Mouse (Mus musculus): ENCODE measurements at regions not wholly inside any gene's neighbourhood (a gene's known extent, or its start where the extent isn't known, plus 50 kb on each side); places are given as distances from the start of the nearest gene placed in this dataset.

DNA sequence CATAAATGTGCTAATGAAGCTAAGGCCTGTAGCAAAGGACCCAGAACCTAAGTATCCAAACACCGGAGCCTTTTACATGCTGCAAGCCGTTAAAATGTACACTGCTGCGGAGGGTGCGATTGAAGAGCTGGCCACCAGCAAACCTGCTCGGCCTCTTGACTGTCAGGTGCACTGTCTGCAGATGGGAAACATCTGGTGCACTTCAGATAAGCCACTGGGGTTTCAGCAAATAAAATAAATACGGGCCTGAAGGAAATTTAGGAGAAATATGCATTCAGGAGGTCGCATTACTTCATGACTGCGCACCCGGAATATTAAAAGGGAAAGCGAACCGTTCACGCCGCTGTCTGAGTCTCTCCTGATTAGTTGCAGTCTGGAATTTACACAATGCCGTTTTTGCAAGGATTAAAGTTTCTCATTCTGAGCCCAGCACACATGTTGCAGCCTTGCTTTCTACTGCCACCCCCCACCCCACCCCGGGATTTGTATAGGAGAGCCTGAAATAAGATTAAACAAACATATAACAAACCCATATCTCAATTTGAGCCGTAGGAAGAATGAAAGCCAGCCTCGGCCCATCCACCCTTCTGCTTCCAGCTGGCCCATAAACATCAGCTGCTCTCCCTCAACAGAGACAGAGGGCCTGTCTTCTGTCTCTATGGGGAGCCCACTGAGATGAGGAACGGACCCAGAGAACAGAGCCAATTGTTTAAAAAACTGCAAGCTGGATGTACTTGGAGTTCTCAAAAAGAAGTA, 103.5 kb upstream of the Cd180 start:
- no peak for DNase-seq (ENCODE audit: low spot score)

DNA sequence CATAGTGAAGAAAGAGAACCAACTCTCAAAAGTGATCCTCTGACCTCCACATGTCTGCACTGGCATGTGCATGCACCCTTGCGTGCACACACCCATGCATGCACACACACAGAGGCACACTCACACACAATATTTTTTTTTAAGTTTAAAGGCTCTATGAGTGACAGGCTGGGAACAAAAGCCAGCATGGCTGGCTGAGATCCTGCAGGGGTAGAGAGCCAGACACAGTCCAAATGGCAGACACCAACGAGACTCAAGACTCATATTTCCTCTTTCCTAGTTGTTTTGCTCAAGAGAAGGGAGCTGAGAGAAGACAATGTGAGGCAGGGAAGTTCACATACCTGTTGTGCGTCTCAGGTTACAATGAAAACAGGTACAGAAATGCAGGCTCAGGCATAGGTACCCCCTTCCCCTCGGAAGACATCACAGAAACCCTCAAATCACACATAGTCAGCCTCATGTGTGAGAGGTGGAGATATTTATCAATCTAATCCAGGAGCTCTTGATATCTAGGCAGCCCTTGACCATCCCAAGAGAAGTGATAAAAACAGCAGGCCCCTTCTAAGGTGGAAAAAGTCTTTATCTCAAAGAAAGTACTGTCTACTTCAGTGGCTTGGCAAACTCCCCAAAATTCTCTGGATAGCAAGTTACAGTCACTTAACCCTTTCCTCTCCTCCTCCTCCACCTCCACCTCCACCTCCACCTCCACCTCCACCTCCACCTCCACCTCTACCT, 101.4 kb upstream of the Cd180 start:
- DNase-seq (ENCODE audit: low spot score): no peak

DNA sequence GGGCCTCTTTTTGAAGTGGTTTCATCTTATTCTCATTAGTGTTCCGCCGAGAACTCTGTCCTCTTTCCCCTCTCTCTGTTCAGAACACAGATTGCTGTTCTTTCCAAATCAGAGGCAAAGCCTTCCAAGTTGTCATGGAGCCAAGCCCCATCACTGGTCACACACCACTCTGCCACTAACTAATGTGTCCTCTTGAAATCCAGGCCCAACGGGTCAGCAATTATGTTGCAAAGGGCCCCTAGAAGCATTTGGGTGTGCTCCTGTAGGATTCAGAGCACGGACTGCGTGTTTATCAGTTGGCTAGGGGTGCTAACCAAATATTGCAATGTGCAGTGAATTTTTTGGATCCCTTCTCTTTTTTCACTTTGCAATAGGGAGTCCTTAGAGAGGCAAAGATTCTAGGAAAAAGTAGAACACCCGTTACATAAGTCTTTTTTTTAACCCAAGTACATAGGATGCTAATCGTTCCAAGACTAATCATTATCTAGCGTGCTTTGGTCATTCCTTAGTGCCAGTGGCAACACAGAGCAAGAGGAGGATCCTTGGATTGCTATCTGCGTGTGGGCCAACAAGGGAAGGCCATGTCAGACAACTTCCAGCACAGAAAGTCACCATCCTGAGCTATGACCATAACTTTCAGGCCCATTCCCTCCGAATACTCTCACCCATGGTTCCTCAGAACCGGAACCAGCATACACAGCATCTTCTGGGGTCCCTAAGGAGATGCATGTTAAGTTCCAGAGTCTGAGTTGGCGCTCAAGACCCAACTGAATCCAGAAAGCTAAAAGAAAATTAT, 99.8 kb upstream of the Cd180 start:
- peak; percentile 41 for DNase-seq (ENCODE audit: low spot score)

DNA sequence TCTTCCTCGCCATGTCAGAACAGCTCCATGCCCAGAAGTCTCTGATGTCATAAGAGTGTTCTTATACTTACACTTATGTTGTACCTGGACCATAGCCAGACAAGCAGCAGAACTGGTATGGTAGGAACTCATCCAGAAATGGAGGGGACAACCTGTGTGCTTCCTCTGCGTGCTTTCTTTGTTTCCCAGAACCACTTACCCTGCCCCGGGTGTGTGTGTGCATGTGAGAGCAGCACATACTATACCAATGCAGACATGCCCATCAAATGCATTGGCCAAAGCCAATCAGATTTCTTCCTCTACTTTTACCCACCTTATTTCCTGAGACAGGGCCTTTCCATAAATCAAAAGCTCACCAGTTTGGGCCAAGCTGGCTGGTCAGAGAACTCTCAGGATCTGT, 99.2 kb upstream of the Cd180 start:
- no peak for DNase-seq (ENCODE audit: low spot score)

DNA sequence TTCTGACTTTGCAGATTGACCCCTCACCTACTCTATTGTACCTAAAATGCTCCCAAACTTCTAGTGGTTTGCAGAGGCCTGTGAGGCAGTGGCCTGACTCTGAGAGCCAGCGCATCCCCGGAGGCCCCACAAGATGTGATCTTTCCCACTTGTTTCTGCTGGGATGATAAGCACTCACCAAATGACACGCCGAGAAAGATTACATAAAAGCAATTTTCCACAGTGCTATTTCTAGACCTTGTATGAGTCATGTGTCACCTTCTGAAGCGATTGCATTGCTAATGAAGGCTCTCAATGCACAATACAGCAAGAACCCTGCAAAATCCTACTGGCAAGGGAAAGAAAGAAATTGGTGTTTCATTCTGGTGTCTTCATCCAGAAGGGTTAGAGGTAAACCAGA, 97.8 kb upstream of the Cd180 start:
- DNase-seq (ENCODE audit: low spot score): no peak

DNA sequence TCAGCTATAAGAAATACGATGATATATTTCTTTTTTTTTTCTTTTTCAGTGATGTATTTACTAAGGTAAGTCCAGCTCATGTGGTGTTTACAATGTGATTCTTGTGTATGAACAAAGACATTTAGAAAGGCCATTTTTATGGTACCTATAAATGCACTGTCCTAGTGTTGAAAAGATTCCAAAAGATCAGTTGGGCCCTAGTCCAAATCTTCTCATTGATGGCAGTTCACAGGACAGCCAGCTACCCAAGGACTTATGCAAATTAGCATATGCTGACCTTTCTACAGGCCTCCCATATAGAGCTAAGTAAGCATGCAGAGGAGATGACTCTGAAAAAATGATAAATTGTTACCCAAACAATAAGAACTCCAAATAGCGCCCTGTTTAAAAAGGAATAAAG, 97.3 kb upstream of the Cd180 start:
- no peak for DNase-seq (ENCODE audit: low spot score)

DNA sequence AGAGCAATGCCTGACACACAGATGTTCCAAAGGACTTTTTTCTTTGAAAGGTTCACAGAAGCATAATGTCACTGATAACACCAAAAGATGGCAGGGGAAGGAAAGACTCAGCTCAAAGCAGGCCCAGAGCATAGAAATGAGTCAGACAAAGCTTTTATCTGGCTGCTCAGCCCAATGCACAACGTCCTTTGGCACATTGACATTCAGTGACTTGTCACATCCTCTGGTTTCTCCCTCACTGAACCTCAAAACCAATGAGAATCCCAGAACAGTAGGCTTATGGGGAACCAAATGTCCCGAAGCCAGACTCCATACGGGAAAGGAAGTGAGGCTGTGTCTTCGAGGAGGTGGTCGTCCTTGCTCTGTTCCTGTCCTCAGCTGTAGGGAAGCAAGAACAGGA, 95.2 kb upstream of the Cd180 start:
- no peak for DNase-seq (ENCODE audit: low spot score)

DNA sequence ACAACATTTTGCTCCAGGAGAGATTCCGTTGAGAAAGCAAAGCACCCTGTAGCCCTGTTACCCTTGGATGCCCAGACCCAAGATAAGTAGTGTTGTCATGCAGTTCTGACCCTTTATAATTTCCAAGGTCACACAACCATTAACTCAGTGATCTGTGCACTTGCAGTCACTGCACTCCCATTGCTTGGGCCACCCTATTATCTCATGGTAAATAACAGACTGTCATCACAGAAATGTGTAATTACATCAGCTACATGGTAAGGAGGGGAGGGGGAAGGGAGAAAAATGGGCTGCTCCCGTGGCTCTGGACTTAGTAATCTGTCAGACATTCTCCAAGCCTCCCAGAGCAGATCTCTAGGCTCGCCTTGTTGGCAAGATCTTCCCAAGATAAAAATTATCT, 93.8 kb upstream of the Cd180 start:
- DNase-seq (ENCODE audit: low spot score): no peak

DNA sequence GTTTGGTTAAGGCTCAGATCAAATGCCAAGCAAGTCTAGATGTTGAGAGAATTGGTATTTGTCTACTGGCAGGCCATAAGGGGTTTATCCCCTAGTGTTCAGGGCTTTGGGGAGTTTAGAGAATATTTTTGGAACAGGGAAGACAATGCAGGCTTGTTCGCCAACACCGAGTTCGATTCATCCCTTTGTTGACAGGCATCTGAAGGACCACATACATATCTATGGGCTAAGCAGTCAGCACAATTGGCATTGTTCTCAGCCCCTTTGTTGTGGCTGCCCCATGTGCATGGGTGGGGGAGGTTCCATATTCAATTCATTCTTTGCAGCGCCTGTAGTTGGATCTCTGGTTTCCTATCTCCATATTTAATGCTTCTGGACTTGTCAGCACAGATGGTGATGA, 93.3 kb upstream of the Cd180 start:
- DNase-seq (ENCODE audit: low spot score): no peak

DNA sequence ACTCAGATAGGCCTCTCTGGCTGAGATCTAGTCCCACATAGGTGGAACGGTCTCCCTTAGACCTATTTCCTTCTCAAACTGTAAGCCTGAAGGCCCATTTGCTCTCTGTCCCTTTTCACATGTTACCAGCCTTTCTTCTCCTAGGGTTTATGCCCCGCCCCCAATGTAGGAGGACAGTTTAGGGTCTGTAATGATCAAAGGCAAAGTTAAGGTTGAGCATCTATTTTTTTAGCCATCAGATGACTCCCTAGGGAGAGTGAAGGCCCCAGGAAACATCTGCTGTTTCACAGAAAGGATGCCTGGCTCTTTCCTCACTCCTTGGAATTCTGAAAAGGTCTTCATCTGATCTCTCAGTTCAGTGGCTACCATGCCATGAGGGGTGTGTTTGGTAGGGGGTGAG, 68.9 kb upstream of the Cd180 start:
- DNase-seq (ENCODE audit: low spot score): no peak

DNA sequence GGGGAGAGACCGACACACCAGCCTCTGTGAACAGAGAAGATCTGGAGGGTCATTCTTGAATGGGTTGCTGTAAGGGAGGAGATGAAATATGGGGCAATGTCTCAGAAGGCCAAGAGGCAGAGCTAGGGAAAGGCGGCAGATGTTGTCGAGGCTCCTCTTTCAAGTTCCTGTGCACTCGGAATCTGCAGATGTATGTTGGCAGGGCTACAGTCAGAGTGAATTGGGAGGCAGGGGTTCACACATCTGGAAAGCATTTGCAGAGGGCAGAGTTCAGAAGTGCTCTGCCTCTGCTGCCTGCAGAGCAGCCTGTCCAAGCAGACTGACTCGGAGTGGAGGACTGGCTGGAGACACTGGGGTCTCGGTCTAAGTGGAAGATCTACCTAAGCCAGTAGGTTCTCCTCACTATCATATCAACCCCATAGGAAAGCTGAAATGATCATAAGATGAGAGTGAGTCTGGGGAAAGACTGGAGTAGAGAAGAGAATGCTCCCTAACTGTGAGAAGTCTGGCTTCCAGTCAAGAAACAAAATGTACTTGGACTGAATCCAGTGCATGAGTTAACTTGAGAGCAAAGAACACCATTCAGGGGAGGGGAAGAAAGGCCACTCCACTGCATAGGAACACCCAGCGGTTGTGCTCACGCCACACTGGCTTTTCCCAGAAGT, 68.1 kb upstream of the Cd180 start:
- DNase-seq (ENCODE audit: low spot score): peak; percentile 39

DNA sequence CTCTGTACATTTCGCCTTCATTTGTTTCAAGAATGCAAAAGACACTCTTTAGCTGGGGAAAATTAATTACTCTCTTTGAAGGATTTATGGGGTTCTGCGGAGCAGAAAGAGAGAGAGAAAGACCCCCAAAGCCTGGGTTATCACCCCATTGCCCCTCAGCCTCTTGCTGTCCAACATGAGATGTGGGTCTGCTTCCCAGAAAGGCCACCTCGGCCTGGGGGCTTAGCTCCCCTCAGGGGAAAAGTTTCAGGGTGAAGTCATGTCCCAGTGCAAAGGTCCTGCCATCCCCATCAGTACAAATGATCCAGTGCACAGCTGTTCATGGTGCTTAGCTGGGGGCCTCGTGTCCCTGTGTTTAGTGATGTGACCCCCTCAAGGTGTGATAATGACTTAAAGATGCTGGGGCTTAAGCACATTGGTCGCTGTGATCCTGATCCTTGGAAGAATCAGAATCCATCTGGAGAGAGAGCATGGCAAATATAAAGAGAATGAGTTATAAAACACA, 67.5 kb upstream of the Cd180 start:
- no peak for DNase-seq (ENCODE audit: low spot score)

DNA sequence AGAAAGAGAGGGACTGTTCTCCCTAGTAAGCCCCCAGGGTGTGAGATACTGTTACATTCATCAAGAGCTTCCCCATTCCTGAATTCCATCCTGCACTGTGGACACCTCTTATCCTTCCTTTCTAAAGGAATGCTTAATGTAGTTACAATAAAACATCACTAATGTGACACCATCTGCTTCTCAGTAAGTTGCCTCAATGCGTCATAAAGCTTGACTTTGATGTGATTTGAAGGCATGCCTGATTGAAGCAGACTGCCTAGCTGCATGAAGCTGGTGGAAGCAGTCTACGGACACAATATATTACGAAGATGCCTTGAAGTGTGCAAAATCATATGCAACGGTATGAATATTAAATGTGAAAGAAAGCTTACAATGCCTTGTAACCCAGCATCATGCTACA, 65.6 kb upstream of the Cd180 start:
- DNase-seq (ENCODE audit: low spot score): no peak

DNA sequence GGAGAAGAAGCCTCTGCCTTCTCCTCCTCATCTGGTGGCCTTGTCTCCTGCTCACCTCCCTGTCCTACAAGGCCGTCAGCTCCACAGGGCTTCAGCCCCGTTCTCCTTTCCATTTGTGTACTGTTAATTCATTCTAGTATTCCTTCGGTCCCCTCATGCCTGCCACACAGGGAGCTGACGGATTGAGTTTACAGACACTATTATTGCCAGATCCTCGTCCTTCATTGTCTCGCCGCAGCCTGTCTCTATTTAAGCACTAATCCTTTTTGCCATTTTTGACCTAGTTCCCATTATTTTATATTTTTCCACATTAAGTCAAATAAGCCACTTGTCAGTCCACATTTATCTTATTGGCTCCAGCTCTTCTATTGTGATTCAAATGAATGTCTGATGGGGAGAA, 64.2 kb upstream of the Cd180 start:
- no peak for DNase-seq (ENCODE audit: low spot score)

DNA sequence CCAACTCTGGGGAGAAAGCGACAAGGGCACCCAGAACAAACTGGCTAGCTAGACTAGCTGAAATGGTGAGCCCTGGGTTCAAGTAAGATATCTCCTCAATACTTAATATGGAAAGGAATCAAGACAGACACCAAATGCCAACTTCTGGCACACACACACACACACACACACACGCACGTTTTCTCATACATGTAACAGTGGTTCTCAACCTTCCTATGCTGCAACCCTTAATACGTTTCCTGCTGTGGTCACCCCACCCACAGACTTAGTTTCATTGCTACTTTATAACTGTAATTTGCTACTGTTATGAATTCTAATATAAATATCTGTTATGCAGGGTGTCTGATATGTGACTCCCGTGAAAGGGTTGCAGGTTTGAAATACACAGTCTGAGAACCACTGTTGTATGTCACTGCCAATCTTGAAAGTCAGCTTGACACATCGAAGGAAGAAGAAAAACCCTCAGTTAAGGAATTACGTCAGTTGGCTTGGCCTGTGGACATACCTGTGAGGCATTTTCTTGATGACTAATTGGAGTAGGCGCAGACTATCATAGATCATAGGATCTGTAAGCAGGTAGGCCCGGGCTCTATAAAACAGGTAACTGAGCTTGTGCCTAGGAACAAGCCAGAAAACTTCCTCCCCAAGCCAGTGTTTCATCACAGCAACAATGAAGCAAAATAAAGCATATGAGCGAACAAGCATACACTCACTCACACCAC, 59.0 kb upstream of the Cd180 start:
- DNase-seq (ENCODE audit: low spot score): no peak

DNA sequence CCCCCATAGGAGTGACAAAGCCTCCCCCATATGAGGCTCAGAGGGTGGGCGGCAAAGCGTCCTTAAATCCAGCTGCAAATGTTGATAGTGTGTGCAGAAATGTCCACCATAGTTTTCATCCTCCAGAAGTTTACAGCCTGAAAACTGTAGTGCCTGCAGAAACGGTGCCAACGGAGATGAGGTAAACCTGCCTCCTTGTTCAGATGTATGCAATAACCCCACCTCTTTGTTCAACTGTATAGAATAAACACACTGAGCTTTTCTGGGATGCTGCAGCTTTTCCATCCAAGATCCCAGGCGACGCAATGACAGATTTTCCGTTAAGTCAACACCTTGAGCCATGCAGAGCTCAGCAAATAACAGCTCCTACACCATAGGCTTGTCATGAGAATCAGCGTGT, 57.3 kb upstream of the Cd180 start:
- DNase-seq (ENCODE audit: low spot score): no peak

DNA sequence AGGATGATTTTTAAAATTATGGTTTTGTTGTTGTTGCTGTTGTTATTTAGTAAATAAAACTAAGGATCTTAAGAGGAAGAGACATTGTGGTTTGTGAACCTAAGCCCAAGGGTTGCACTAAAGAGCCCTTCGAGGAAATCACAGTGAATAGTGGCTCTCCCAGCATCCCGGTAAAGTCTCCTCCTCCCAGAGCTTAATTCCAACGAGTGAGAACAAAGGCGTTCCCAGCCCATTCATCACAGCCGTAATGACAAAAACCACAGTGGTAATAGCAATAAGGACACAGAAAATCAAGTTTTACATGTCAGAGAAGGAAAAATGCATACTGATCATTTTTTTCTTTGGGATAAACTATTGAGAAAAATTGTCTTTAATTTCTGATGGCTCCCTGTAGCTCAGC, 56.3 kb upstream of the Cd180 start:
- no peak for DNase-seq (ENCODE audit: low spot score)

DNA sequence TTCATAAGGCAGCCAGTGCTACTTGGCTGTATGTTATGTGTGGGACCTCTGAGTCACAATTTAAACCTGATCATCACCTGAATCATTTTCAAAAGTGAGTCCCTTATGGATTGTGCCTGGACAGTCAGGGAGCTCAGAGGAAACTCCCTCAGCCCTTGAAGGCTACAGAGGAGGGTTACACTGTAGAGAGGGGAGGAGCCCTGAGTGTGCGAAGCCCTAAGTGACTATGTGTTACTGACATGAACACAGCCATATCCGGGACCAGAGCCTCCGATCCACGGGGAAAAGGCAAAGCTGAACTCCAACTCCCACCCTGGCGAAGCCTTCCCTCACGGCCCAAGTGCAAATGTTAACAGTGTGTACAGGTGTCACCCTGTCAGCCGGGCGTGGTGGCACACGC, 53.7 kb upstream of the Cd180 start:
- DNase-seq (ENCODE audit: low spot score): no peak

DNA sequence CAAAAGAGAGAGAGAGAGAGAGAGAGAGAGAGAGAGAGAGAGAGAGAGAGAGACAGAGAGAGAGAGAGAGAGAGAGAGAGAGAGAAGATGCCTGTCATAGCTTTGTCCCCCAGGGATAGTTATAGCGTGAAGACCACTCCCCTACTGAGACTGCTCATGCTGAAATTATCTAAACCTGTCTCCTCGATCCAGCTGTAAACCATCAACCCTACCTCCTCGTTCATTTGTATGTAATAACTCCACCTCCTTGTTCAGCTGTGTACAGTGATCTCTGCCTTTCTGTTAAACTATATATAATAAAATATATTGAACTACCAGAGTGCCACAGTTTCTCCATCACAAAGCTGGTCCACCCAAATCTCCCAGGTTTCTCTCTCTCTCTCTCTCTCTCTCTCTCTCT, 53.2 kb upstream of the Cd180 start:
- DNase-seq (ENCODE audit: low spot score): no peak

All from urinary bladder, postnatal 25 days (tissue).